Mouse (Mus musculus) monocyte, adult 2 months (primary cell): ENCODE measurements around the gene Cyyr1.
"Not testable (repeated sequence)": the region's sequence is repeated elsewhere in the genome, so short reads cannot be mapped to it uniquely, and the experiment has no call there.

Experiments used
- DNase-seq, 2 experiments: peaks; one replicate each; pipeline ENCODE4 v3.0.0; 2022; ENCODE audit warnings: low spot score in 2 of 2, low read depth in 1 of 2

Cyyr1 gene

GRCm38 (mm10) chr16:85553297-85553696, at the start of gene Cyyr1:
TSS of gene Cyyr1 (minus strand) at chr16:85553397.
- not testable (repeated sequence) for DNase-seq

- DNase-seq: no peak
Measured at GRCm38 (mm10) chr16:85588844-85589243, 35.6 kb upstream of the Cyyr1 start.

GRCm38 (mm10) chr16:85587573-85588226, 34.5 kb upstream of the Cyyr1 start:
- DNase-seq: no peak

- no peak for DNase-seq
Measured at GRCm38 (mm10) chr16:85566474-85566873, 13.3 kb upstream of the Cyyr1 start.

GRCm38 (mm10) chr16:85553838-85554237, 641 bp upstream of the Cyyr1 start:
- DNase-seq: no peak

- not testable (repeated sequence) for DNase-seq
Measured at GRCm38 (mm10) chr16:85551976-85552375, 1.2 kb downstream of the Cyyr1 start.

- DNase-seq: no peak
Measured at GRCm38 (mm10) chr16:85549971-85550567, 3.1 kb downstream of the Cyyr1 start.

- no peak for DNase-seq
Measured at GRCm38 (mm10) chr16:85546519-85546918, 6.7 kb downstream of the Cyyr1 start.

- no peak for DNase-seq
Measured at GRCm38 (mm10) chr16:85541676-85542273, 11.4 kb downstream of the Cyyr1 start.

GRCm38 (mm10) chr16:85541023-85541422, 12.2 kb downstream of the Cyyr1 start:
- DNase-seq: no peak

- DNase-seq: no peak
Measured at GRCm38 (mm10) chr16:85538367-85538766, 14.8 kb downstream of the Cyyr1 start.

- DNase-seq: no peak
Measured at GRCm38 (mm10) chr16:85536075-85536474, 17.1 kb downstream of the Cyyr1 start.

- no peak for DNase-seq
Measured at GRCm38 (mm10) chr16:85527743-85528620, 25.2 kb downstream of the Cyyr1 start.

GRCm38 (mm10) chr16:85524589-85524988, 28.6 kb downstream of the Cyyr1 start:
- no peak for DNase-seq

- DNase-seq: no peak
Measured at GRCm38 (mm10) chr16:85507264-85507663, 45.9 kb downstream of the Cyyr1 start.

GRCm38 (mm10) chr16:85505108-85505507, 48.1 kb downstream of the Cyyr1 start:
- DNase-seq: no peak

- DNase-seq: no peak
Measured at GRCm38 (mm10) chr16:85503416-85503815, 49.8 kb downstream of the Cyyr1 start.

GRCm38 (mm10) chr16:85495837-85496236, 57.4 kb downstream of the Cyyr1 start:
- no peak for DNase-seq

- DNase-seq: no peak
Measured at GRCm38 (mm10) chr16:85488105-85488607, 65.0 kb downstream of the Cyyr1 start.

GRCm38 (mm10) chr16:85487266-85487665, 65.9 kb downstream of the Cyyr1 start:
- no peak for DNase-seq

- DNase-seq: no peak
Measured at GRCm38 (mm10) chr16:85484557-85484956, 68.6 kb downstream of the Cyyr1 start.
